Mouse (Mus musculus) lung, embryonic 16.5 days (tissue): ENCODE measurements at regions not wholly inside any gene's neighbourhood (a gene's known extent, or its start where the extent isn't known, plus 50 kb on each side); places are given as distances from the start of the nearest gene placed in this dataset.

Experiments
- ATAC-seq: fragments of 200-750 bp; cut with Nextera tagmentation; 2 replicates; pipeline ENCODE4 v1.8.0; 2017; ENCODE audit warnings: low read depth, mild to moderate bottlenecking, moderate library complexity
- H3K27ac ChIP-seq: fragments of 300-500 bp; sonication (generic); 2 replicates; pipeline ENCODE4 v1.5.1; 2014; ENCODE audit warnings: mild to moderate bottlenecking, control low read depth, low read length
- H3K27me3 ChIP-seq: fragments of 300-500 bp; sonication (generic); 2 replicates; pipeline ENCODE4 v1.6.1; 2014; ENCODE audit warnings: low read depth, low read length, mixed read lengths; ENCODE audit not compliant: control insufficient read depth, insufficient read depth
- H3K36me3 ChIP-seq: fragments of 300-500 bp; sonication (generic); 2 replicates; pipeline ENCODE4 v1.6.1; 2014; ENCODE audit warnings: low read length; ENCODE audit not compliant: control insufficient read depth, insufficient read depth
- H3K4me1 ChIP-seq: fragments of 300-500 bp; sonication (generic); replicated peaks from 2 replicates; pipeline ENCODE4 v1.6.1; 2014; ENCODE audit warnings: low read length, mixed read lengths; ENCODE audit not compliant: control insufficient read depth, insufficient read depth
- H3K4me2 ChIP-seq: fragments of 300-500 bp; sonication (generic); 2 replicates; pipeline ENCODE4 v1.6.1; 2014; ENCODE audit warnings: low read depth, low read length, control low read depth
- H3K4me3 ChIP-seq: fragments of 300-500 bp; sonication (generic); 2 replicates; pipeline ENCODE4 v1.5.1; 2014; ENCODE audit warnings: mild to moderate bottlenecking, low read length, control low read depth
- H3K9ac ChIP-seq: fragments of 300-500 bp; sonication (generic); 2 replicates; pipeline ENCODE4 v1.6.1; 2014; ENCODE audit warnings: low read length, control low read depth
- H3K9me3 ChIP-seq: fragments of 300-500 bp; sonication (generic); 2 replicates; pipeline ENCODE4 v1.6.1; 2016; ENCODE audit warnings: low read length; ENCODE audit not compliant: control insufficient read depth
- WGBS: fragments of 180-500 bp; shearing (Covaris S2); extraction: QIAGEN DNeasy Blood & Tissue Kit; methylation state at CpG from one replicate; pipeline ENCODE4 v1.1.7; 2014; 5-methylcytosine and 5-hydroxymethylcytosine counted together

GRCm38 (mm10) chr2:72781369-72782275 lies 198.6 kb downstream of the Sp3 start:
- H3K27me3 ChIP-seq, result no peaks in the 10 kb centered on the region
- 69% methylated on average over 15 of the region's 15 CpGs for WGBS
- H3K9me3 ChIP-seq, result no peaks in the 10 kb centered on the region
- peak overlapping the region; percentile 33; the same call in 1 of the 2 replicates for H3K27ac ChIP-seq
- no peaks in the 10 kb centered on the region for H3K36me3 ChIP-seq
- no peak overlapping the region for H3K4me2 ChIP-seq
- no peak overlapping the region for H3K9ac ChIP-seq
- peaks cover 5% of the 10 kb centered on the region; the same call in 1 of the 2 replicates for H3K4me1 ChIP-seq
- ATAC-seq, result no peak
- no peak overlapping the region for H3K4me3 ChIP-seq

- peaks cover 5% of the 10 kb centered on the region; the same call in 1 of the 2 replicates for H3K4me1 ChIP-seq
- peak; percentile 91 for ATAC-seq
- H3K27ac ChIP-seq, result peak overlapping the region; percentile 73
- H3K4me3 ChIP-seq, result no peak overlapping the region
- H3K27me3 ChIP-seq, result no peaks in the 10 kb centered on the region
- WGBS, result 47% methylated on average over 7 of the region's 7 CpGs
- H3K9ac ChIP-seq, result no peak overlapping the region
- peak overlapping the region; percentile 14; the same call in 1 of the 2 replicates for H3K4me2 ChIP-seq
- H3K9me3 ChIP-seq, result no peaks in the 10 kb centered on the region
- H3K36me3 ChIP-seq, result no peaks in the 10 kb centered on the region
These were observed 197.9 kb downstream of the Sp3 start for GRCm38 (mm10) chr2:72782355-72782754.

DNA sequence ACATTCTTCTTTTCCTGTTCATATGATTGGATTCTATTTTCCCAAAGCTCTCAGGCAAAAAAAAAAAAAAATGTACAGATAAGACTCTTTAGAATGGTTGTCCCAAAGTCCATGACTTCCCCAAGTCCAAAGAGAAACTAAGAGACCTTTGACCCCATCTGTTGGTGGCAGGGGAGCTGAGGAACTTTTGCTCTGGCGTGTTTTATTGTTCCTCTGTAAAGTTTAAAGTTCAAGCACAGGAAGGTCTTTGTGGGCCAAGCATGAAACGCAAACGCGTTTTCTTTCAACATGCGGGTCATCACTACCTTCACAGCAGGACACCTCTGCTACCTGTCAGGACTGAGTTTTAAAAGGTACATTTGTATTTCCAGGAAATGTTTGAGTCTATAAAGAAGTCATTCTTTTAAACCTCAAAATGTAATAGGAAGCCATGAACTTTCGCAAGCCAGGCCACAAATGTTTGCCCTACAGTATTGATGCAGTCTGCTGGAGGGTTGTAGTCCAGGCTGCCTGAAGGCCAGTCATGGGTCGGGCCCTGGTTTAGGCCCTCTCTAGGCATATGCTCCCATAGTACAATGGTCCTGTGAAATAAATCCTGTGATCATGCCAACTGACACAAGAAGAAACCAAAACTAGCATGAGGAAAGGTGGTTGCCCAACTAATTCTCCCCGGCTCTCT lies 194.7 kb downstream of the Sp3 start:
- H3K9ac ChIP-seq, result no peak overlapping the region
- WGBS, result 76% methylated on average over 8 of the region's 8 CpGs
- H3K27me3 ChIP-seq, result no peaks in the 10 kb centered on the region
- no peak overlapping the region for H3K4me3 ChIP-seq
- no peak overlapping the region for H3K27ac ChIP-seq
- H3K9me3 ChIP-seq, result no peaks in the 10 kb centered on the region
- no peak for ATAC-seq
- no peak overlapping the region for H3K4me2 ChIP-seq
- H3K4me1 ChIP-seq, result peaks cover 5% of the 10 kb centered on the region; the same call in 1 of the 2 replicates
- no peaks in the 10 kb centered on the region for H3K36me3 ChIP-seq

GRCm38 (mm10) chr2:72786044-72786737 lies 194.1 kb downstream of the Sp3 start:
- no peak overlapping the region for H3K9ac ChIP-seq
- ATAC-seq, result no peak
- H3K4me3 ChIP-seq, result no peak overlapping the region
- no peak overlapping the region for H3K27ac ChIP-seq
- H3K4me1 ChIP-seq, result peaks cover 5% of the 10 kb centered on the region; the same call in 1 of the 2 replicates
- H3K36me3 ChIP-seq, result no peaks in the 10 kb centered on the region
- H3K4me2 ChIP-seq, result no peak overlapping the region
- no peaks in the 10 kb centered on the region for H3K9me3 ChIP-seq
- H3K27me3 ChIP-seq, result no peaks in the 10 kb centered on the region
- 35% methylated on average over 5 of the region's 5 CpGs for whole genome bisulfite sequencing

GRCm38 (mm10) chr2:72787616-72788015 lies 192.6 kb downstream of the Sp3 start:
- no peaks in the 10 kb centered on the region for H3K36me3 ChIP-seq
- ATAC-seq, result no peak
- no peaks in the 10 kb centered on the region for H3K4me1 ChIP-seq
- H3K9me3 ChIP-seq, result no peaks in the 10 kb centered on the region
- 76% methylated on average over 3 of the region's 3 CpGs for WGBS
- no peak overlapping the region for H3K27ac ChIP-seq
- no peak overlapping the region for H3K9ac ChIP-seq
- no peaks in the 10 kb centered on the region for H3K27me3 ChIP-seq
- no peak overlapping the region for H3K4me3 ChIP-seq
- no peak overlapping the region for H3K4me2 ChIP-seq

DNA sequence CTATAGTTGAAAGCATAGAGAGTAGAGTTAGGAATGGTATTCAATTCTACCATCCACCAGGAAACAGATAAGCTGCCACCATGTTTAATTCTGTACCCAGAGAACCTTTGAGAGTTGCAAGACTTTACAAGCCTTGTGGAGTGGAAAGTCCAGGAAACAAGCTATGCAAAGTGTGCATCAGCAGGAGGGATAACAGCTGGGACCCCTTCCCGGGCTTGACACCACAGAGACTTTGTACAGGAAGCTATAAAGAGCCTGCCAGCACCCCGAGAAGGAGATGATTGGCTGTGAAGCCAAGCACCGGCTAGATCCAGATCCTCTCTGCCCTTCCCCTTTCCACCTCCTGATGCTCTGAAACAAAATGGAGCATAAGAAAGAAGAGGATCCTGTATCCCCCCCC lies 188.8 kb downstream of the Sp3 start:
- Histone ChIP-seq H3K4me2 (no peak overlapping the region), H3K4me3 (no peak overlapping the region), H3K27me3 (no peaks in the 10 kb centered on the region), H3K9ac (no peak overlapping the region), H3K9me3 (no peaks in the 10 kb centered on the region), H3K36me3 (no peaks in the 10 kb centered on the region), H3K27ac (no peak overlapping the region), H3K4me1 (peaks cover 3% of the 10 kb centered on the region; the same call in 1 of the 2 replicates)
- no peak for ATAC-seq
- 49% methylated on average over 3 of the region's 3 CpGs for WGBS

DNA sequence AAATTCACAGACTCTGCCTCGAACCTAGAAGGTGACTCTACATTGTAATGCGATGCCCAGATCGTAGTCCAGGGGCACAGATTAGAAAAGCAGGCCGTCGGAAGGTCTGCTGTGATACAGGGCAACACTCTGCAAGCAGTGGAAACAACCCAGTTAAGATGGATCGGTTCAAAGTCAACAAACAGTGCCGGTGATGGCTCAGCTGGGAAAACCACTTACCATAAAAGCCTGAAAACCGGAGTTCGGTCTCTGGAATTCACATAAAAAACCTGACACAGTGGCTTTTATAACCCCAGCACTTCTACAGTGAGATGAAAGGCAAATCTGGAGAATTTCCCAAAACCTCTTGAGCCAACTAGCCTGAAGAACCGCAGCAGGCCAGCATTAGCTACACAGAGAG lies 186.8 kb downstream of the Sp3 start:
- 18% methylated on average over 10 of the region's 10 CpGs for WGBS
- Histone ChIP-seq H3K27ac (peak overlapping the region; percentile 44; the same call in 1 of the 2 replicates), H3K4me2 (0 out of 2 replicates have a peak overlapping the region, but pooled peaks have one; percentile 18), H3K9me3 (no peaks in the 10 kb centered on the region), H3K36me3 (no peaks in the 10 kb centered on the region), H3K4me3 (no peak overlapping the region), H3K4me1 (peaks cover 3% of the 10 kb centered on the region; the same call in 1 of the 2 replicates), H3K9ac (no peak overlapping the region), H3K27me3 (no peaks in the 10 kb centered on the region)
- ATAC-seq, result peak; percentile 43; the same call in 1 of the 2 replicates

DNA sequence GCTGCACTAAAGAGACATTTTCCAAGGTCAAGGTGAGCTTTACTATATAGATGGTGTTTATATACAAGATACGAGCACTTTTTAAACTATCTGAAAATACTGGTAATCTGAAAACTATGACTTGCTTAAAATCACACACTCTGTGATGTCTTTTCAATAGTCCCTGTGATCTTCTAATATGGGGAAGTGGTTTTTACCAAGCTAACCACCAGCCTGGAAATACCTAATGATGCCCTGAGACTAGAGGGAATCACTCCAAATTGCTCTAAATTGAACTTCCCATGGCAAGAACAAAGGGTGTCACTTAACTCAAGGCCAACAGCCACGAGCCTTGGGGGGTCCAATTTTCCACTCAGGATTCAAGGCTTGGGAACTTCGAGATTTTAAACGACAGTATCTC lies 185.7 kb downstream of the Sp3 start:
- no peaks in the 10 kb centered on the region for H3K27me3 ChIP-seq
- H3K9me3 ChIP-seq, result no peaks in the 10 kb centered on the region
- H3K4me3 ChIP-seq, result no peak overlapping the region
- no peak overlapping the region for H3K9ac ChIP-seq
- H3K27ac ChIP-seq, result no peak overlapping the region
- no peak for ATAC-seq
- peaks cover 3% of the 10 kb centered on the region; the same call in 1 of the 2 replicates for H3K4me1 ChIP-seq
- no peaks in the 10 kb centered on the region for H3K36me3 ChIP-seq
- no peak overlapping the region for H3K4me2 ChIP-seq
- 84% methylated on average over 4 of the region's 4 CpGs for WGBS
